Mouse (Mus musculus) liver, adult 2 months (tissue): ENCODE data around the gene Hoxb13. TPM values are rescaled to one million over a fixed set of nuclear protein-coding genes. Genes with fewer than 3 reads are reported as not detected.

Experiments
- DNase-seq: peaks from one replicate; pipeline ENCODE4 v3.0.0-alpha.2; 2011; ENCODE audit warnings: low read depth, low spot score; ENCODE audit errors: extremely low read depth
- H3K27ac ChIP-seq: fragments of 200-500 bp; replicated peaks from 2 replicates; pipeline ENCODE4 v1.5.1; 2012; ENCODE audit warnings: low read depth, mild to moderate bottlenecking, control low read depth, inconsistent platforms, low read length; ENCODE audit not compliant: insufficient read depth
- H3K27me3 ChIP-seq: fragments of 200-500 bp; 2 replicates; pipeline ENCODE4 v1.6.1; 2012; ENCODE audit warnings: mild to moderate bottlenecking, moderate library complexity, low read length, inconsistent platforms; ENCODE audit not compliant: control insufficient read depth, insufficient read depth
- H3K36me3 ChIP-seq: fragments of 200-500 bp; 2 replicates; pipeline ENCODE4 v1.6.1; 2012; ENCODE audit warnings: low read length, inconsistent platforms; ENCODE audit not compliant: control insufficient read depth, insufficient read depth
- H3K4me1 ChIP-seq: fragments of 200-500 bp; 2 replicates; pipeline ENCODE4 v1.6.1; 2011; ENCODE audit warnings: low read length; ENCODE audit not compliant: control insufficient read depth, insufficient read depth
- H3K4me3 ChIP-seq: fragments of 200-500 bp; 2 replicates; pipeline ENCODE4 v1.5.1; 2011; ENCODE audit warnings: low read depth, mild to moderate bottlenecking, control low read depth, low read length, moderate library complexity; ENCODE audit not compliant: insufficient read depth
- H3K79me2 ChIP-seq: fragments of 200-500 bp; 2 replicates; pipeline ENCODE4 v1.6.1; 2012; ENCODE audit warnings: inconsistent platforms, mild to moderate bottlenecking, low read length, moderate library complexity; ENCODE audit not compliant: control insufficient read depth, insufficient read depth
- H3K9ac ChIP-seq: fragments of 200-500 bp; 2 replicates; pipeline ENCODE4 v1.6.1; 2012; ENCODE audit warnings: low read depth, mild to moderate bottlenecking, control low read depth, inconsistent platforms, low read length
- CTCF ChIP-seq: fragments of 200-500 bp; IDR thresholded peaks from 2 replicates; pipeline ENCODE4 v1.5.1; 2011; ENCODE audit warnings: low read depth, low read length, control low read depth
- POLR2A ChIP-seq: fragments of 200-500 bp; IDR thresholded peaks from 2 replicates; pipeline ENCODE4 v1.6.1; 2011; ENCODE audit warnings: low read length, control low read depth; ENCODE audit not compliant: insufficient read depth; ENCODE audit errors: extremely low read depth
- WGBS: fragments of 180-500 bp; shearing (Covaris S2); methylation state at CpG from one replicate; pipeline ENCODE4 v1.1.7; 2018; 5-methylcytosine and 5-hydroxymethylcytosine counted together
- polyA plus RNA-seq: library from polyadenylated mRNA; depleted of rRNA; stranded (reverse); fragments of >200 nt; gene quantifications from 2 replicates; pipeline ENCODE4 v1.2.3, GENCODE M21; 2012
- total RNA-seq: library from RNA; depleted of rRNA; stranded (reverse); fragments of >200 nt; gene quantifications from 2 replicates; pipeline ENCODE4 v1.2.3, GENCODE M21; 2014

The Hoxb13 gene
- total and polyA plus RNA-seq, 2 experiments: 0.05 TPM; not detected in 1

GRCm38 (mm10) chr11:96201741-96202140 is 7.6 kb downstream of the Hoxb13 start:
- no peaks in the 10 kb centered on the region for H3K79me2 ChIP-seq
- no peaks in the 10 kb centered on the region for H3K36me3 ChIP-seq
- DNase-seq: no peak
- H3K27me3 ChIP-seq: peaks cover 28% of the 10 kb centered on the region
- no peak for TF ChIP-seq CTCF
- TF ChIP-seq POLR2A: no peak
- H3K27ac ChIP-seq: no peak overlapping the region
- H3K4me3 ChIP-seq: no peak overlapping the region
- H3K9ac ChIP-seq: no peak overlapping the region
- no peaks in the 10 kb centered on the region for H3K4me1 ChIP-seq

- WGBS: 6% methylated on average over 14 of the region's 14 CpGs
- no peak for DNase-seq
- no peaks in the 10 kb centered on the region for H3K79me2 ChIP-seq
- H3K4me3 ChIP-seq: no peak overlapping the region
- H3K27ac ChIP-seq: no peak overlapping the region
- peaks cover 24% of the 10 kb centered on the region for H3K27me3 ChIP-seq
- H3K9ac ChIP-seq: no peak overlapping the region
- no peaks in the 10 kb centered on the region for H3K4me1 ChIP-seq
- no peaks in the 10 kb centered on the region for H3K36me3 ChIP-seq
- TF ChIP-seq CTCF: no peak
- no peak for TF ChIP-seq POLR2A
Observed at GRCm38 (mm10) chr11:96202401-96203081, 8.4 kb downstream of the Hoxb13 start.

- no peak overlapping the region for H3K4me3 ChIP-seq
- H3K79me2 ChIP-seq: no peaks in the 10 kb centered on the region
- DNase-seq: no peak
- no peak overlapping the region for H3K9ac ChIP-seq
- peaks cover 24% of the 10 kb centered on the region for H3K27me3 ChIP-seq
- TF ChIP-seq POLR2A (no peak), CTCF (no peak)
- WGBS: 5% methylated on average over 37 of the region's 37 CpGs
- no peaks in the 10 kb centered on the region for H3K4me1 ChIP-seq
- H3K27ac ChIP-seq: no peak overlapping the region
- no peaks in the 10 kb centered on the region for H3K36me3 ChIP-seq
Observed at GRCm38 (mm10) chr11:96203182-96203788, 9.2 kb downstream of the Hoxb13 start.

- Histone ChIP-seq H3K27ac (no peak overlapping the region), H3K27me3 (peaks cover 24% of the 10 kb centered on the region), H3K4me1 (no peaks in the 10 kb centered on the region), H3K36me3 (no peaks in the 10 kb centered on the region), H3K9ac (no peak overlapping the region), H3K79me2 (no peaks in the 10 kb centered on the region), H3K4me3 (no peak overlapping the region)
- TF ChIP-seq POLR2A (no peak), CTCF (no peak)
- DNase-seq: no peak
- WGBS: 6% methylated on average over 16 of the region's 16 CpGs
Observed at GRCm38 (mm10) chr11:96203789-96204186, 9.7 kb downstream of the Hoxb13 start.

GRCm38 (mm10) chr11:96204351-96204750 is 10.2 kb downstream of the Hoxb13 start:
- H3K79me2 ChIP-seq: no peaks in the 10 kb centered on the region
- no peak overlapping the region for H3K27ac ChIP-seq
- DNase-seq: no peak
- no peak for TF ChIP-seq POLR2A
- no peaks in the 10 kb centered on the region for H3K4me1 ChIP-seq
- H3K4me3 ChIP-seq: no peak overlapping the region
- H3K36me3 ChIP-seq: no peaks in the 10 kb centered on the region
- H3K9ac ChIP-seq: no peak overlapping the region
- WGBS: 6% methylated on average over 11 of the region's 11 CpGs
- peaks cover 24% of the 10 kb centered on the region for H3K27me3 ChIP-seq
